In genomic region chr7:123503358-123503757, GRCm38 (mm10) we compare ENCODE assay signal across 8 mouse cellular contexts. TPM values are rescaled to one million over a fixed set of nuclear protein-coding genes. Genes with fewer than 3 reads are reported as not detected.
DNase-seq lines count a peak whose midpoint lies in the region; ATAC-seq lines count a peak whose summit lies in the region.
"Had no signal": no experiment of that assay in that cellular context is flagged by ENCODE, and none has a peak within 500 bp of the region (broad histone marks: within the 10 kb centered on the region; RNA-seq: fewer than 3 reads in every experiment).

No protein-coding gene starts in this region.

- no peak overlapping the region for H3K4me2 ChIP-seq in midbrain, embryonic 14.5 days (ENCODE audit: low read length)
- no peak overlapping the region for H3K4me2 ChIP-seq in midbrain, embryonic 16.5 days (ENCODE audit: low read length)
- H3K4me2 ChIP-seq: liver, embryonic 13.5 days had no signal

- DNase-seq in midbrain, embryonic 14.5 days = peak; percentile 32
- DNase-seq in adrenal gland, postnatal 25 days = peak; percentile 56
- peak; percentile 40 to 82 for DNase-seq in kidney, postnatal 36 days
- DNase-seq in thymus, postnatal 25 days = peak; percentile 17
- no peak for DNase-seq in right cerebral cortex, postnatal 36 days (ENCODE audit: low spot score in 2 of 2)
- no peak for DNase-seq in frontal cortex, adult 2 months (ENCODE audit: extremely low spot score in 1 of 2, low spot score in 1 of 2)
- DNase-seq: liver, embryonic 13.5 days had no signal

- no peak overlapping the region for H3K9ac ChIP-seq in midbrain, embryonic 14.5 days (replicated peaks; ENCODE audit: low read length)
- H3K9ac ChIP-seq in midbrain, embryonic 16.5 days (ENCODE audit: low read depth, low read length) = no peak overlapping the region
- H3K9ac ChIP-seq: liver, embryonic 13.5 days had no signal

- H3K4me1 ChIP-seq in midbrain, embryonic 14.5 days (ENCODE audit: control insufficient read depth, insufficient read depth, low read length) = peaks cover 20% of the 10 kb centered on the region
- H3K4me1 ChIP-seq in midbrain, embryonic 16.5 days (ENCODE audit: control insufficient read depth, insufficient read depth, low read length) = peaks cover 21% of the 10 kb centered on the region

- H3K27me3 ChIP-seq in midbrain, embryonic 14.5 days (ENCODE audit: control insufficient read depth, insufficient read depth, low read length) = no peaks in the 10 kb centered on the region
- no peaks in the 10 kb centered on the region for H3K27me3 ChIP-seq in midbrain, embryonic 16.5 days (ENCODE audit: control insufficient read depth, insufficient read depth, low read depth, low read length)

- ATAC-seq in midbrain, embryonic 14.5 days (ENCODE audit: low FRiP score, low TSS enrichment) = no peak
- ATAC-seq in midbrain, embryonic 16.5 days = no peak

- H3K9me3 ChIP-seq in midbrain, embryonic 14.5 days (ENCODE audit: control insufficient read depth, low read length) = no peaks in the 10 kb centered on the region
- H3K9me3 ChIP-seq in midbrain, embryonic 16.5 days (replicated peaks; ENCODE audit: control insufficient read depth, low read length, poor library complexity, severe bottlenecking) = no peaks in the 10 kb centered on the region
- H3K9me3 ChIP-seq: liver, embryonic 13.5 days had no signal

- H3K4me3 ChIP-seq in midbrain, embryonic 14.5 days (replicated peaks; ENCODE audit: low read depth, low read length) = no peak overlapping the region
- no peak overlapping the region for H3K4me3 ChIP-seq in midbrain, embryonic 16.5 days (ENCODE audit: low read depth, low read length)
- H3K4me3 ChIP-seq: liver, embryonic 13.5 days had no signal

- H3K36me3 ChIP-seq in midbrain, embryonic 14.5 days (ENCODE audit: control insufficient read depth, insufficient read depth, low read length) = no peaks in the 10 kb centered on the region
- no peaks in the 10 kb centered on the region for H3K36me3 ChIP-seq in midbrain, embryonic 16.5 days (ENCODE audit: control insufficient read depth, insufficient read depth, low read length)
- H3K36me3 ChIP-seq: liver, embryonic 13.5 days had no signal

- WGBS in midbrain, embryonic 14.5 days = 52% methylated on average over 1 of the region's 1 CpGs
- 53% methylated on average over 1 of the region's 1 CpGs for WGBS in midbrain, embryonic 16.5 days

- no peak overlapping the region for H3K27ac ChIP-seq in midbrain, embryonic 14.5 days (replicated peaks; ENCODE audit: low read depth, low read length)
- H3K27ac ChIP-seq in midbrain, embryonic 16.5 days (ENCODE audit: low read length) = no peak overlapping the region
- H3K27ac ChIP-seq: liver, embryonic 13.5 days had no signal

RNA-seq across cellular contexts. Expression of gene Zkscan2, which starts 3.1 kb away (rescaled TPM):
- polyA plus RNA-seq in midbrain, embryonic 14.5 days (2014; fragmentation: Nextera tagmentation; extraction: Ambion mirVana) = 17.9 and 18.6 TPM in 2 replicates
- 13.6 and 14.2 TPM in 2 replicates for polyA plus RNA-seq in midbrain, embryonic 16.5 days (2015; fragmentation: Nextera tagmentation; extraction: Ambion mirVana)
- total RNA-seq in adrenal gland, postnatal 25 days (2021) = 2.0 and 3.1 TPM in 2 replicates
- polyA plus RNA-seq in frontal cortex, adult 2 months (2012; rRNA removed) = 20.6 and 26.1 TPM in 2 replicates

RNA-seq across cellular contexts. Expression of gene Aqp8, which starts 41.3 kb away (rescaled TPM):
- not detected in 2 replicates for polyA plus RNA-seq in midbrain, embryonic 14.5 days (2014; fragmentation: Nextera tagmentation; extraction: Ambion mirVana)
- polyA plus RNA-seq in midbrain, embryonic 16.5 days (2015; fragmentation: Nextera tagmentation; extraction: Ambion mirVana) = not detected in 2 replicates
- not detected in 2 replicates for total RNA-seq in adrenal gland, postnatal 25 days (2021)
- polyA plus RNA-seq in frontal cortex, adult 2 months (2012; rRNA removed) = 0.32 TPM in 1 of 2 replicates, not detected in the other

Comparison
In these comparisons a context has a peak if more than half of its experiments do, and no peak if none do; other contexts are left out.
1. DNase-seq: peak in midbrain, embryonic 14.5 days (single experiment), adrenal gland, postnatal 25 days (single experiment), kidney, postnatal 36 days (2 of 2) and thymus, postnatal 25 days (single experiment); none in right cerebral cortex, postnatal 36 days (0 of 2) and frontal cortex, adult 2 months (0 of 2).